ENCODE assay signal across 8 mouse cellular contexts in genomic region chr16:10088461-10089353, GRCm38 (mm10).
DNase-seq lines count a peak whose midpoint lies in the region.

No protein-coding gene starts in this region.

- DNase-seq in left cerebral cortex, adult 18-20 months (ENCODE audit: low spot score in 2 of 2) = peak; percentile 35 to 45
- no peak for DNase-seq in left cerebral cortex, adult 8-10 months (ENCODE audit: low spot score in 2 of 2)
- peak; percentile 85 for DNase-seq in R1 (ENCODE audit: low read depth, low spot score)
- peak; percentile 86 for DNase-seq in embryo, embryonic 11 days
- peak; percentile 46 for DNase-seq in hindlimb bud, embryonic 11.5 days (ENCODE audit: extremely low spot score, low read depth, low spot score)
- peak; percentile 32 for DNase-seq in lung, postnatal 14 days
- DNase-seq in thymus, postnatal 14 days = no peak
- DNase-seq in thymus, adult 18-20 months = no peak

Comparison
In these comparisons a context has a peak if more than half of its experiments do, and no peak if none do; other contexts are left out.
1. DNase-seq: peak in left cerebral cortex, adult 18-20 months (2 of 2), R1 (single experiment), embryo, embryonic 11 days (single experiment), hindlimb bud, embryonic 11.5 days (single experiment) and lung, postnatal 14 days (single experiment); none in left cerebral cortex, adult 8-10 months (0 of 2), thymus, postnatal 14 days (single experiment) and thymus, adult 18-20 months (0 of 2).